Mouse (Mus musculus) C2C12 (cell line): ENCODE measurements around the gene Sgk2.

Experiments
- CEBPB ChIP-seq: IDR thresholded peaks from one replicate; pipeline ENCODE4 v1.6.1; 2011; ENCODE audit warnings: low read depth, mild to moderate bottlenecking, control low read depth, moderate library complexity
- CTCF ChIP-seq: IDR thresholded peaks from one replicate; pipeline ENCODE4 v1.5.1; 2011; ENCODE audit not compliant: control insufficient read depth, insufficient read depth, insufficient read length
- FOSL1 ChIP-seq: IDR thresholded peaks from one replicate; pipeline ENCODE4 v1.8.0; 2011; ENCODE audit warnings: mild to moderate bottlenecking, low read length; ENCODE audit not compliant: poor library complexity, insufficient read depth, severe bottlenecking
- MAX ChIP-seq: IDR thresholded peaks from one replicate; pipeline ENCODE4 v1.6.1; 2011; ENCODE audit warnings: mild to moderate bottlenecking, control low read depth
- MYOD1 ChIP-seq: IDR thresholded peaks from one replicate; pipeline ENCODE4 v1.6.1; 2011; ENCODE audit warnings: low read depth; ENCODE audit not compliant: control insufficient read depth, insufficient read length
- MYOG ChIP-seq: IDR thresholded peaks from one replicate; pipeline ENCODE4 v1.6.1; 2011; ENCODE audit not compliant: control insufficient read depth, insufficient read length; ENCODE audit errors: extremely low read depth

- TF ChIP-seq MYOG (no peak), CTCF (peak; percentile 51), MAX (no peak), MYOD1 (no peak), CEBPB (no peak), FOSL1 (no peak)
Observed at GRCm38 (mm10) chr2:162998528-162999230, 11.5 kb downstream of the Sgk2 start.
